Mouse (Mus musculus): ENCODE measurements around the gene A1bg.

A1bg gene

GRCm38 (mm10) chr15:60922912-60923311, at the start of gene A1bg:
A1bg (minus strand) TSS chr15:60923012.
- DNase-seq: no peak

GRCm38 (mm10) chr15:60968549-60968861, 45.7 kb upstream of the A1bg start:
- DNase-seq: no peak

- no peak for DNase-seq
These were observed 45.2 kb upstream of the A1bg start for GRCm38 (mm10) chr15:60967841-60968548.

- DNase-seq: no peak
These were observed 2.9 kb upstream of the A1bg start for GRCm38 (mm10) chr15:60925686-60926085.

DNA sequence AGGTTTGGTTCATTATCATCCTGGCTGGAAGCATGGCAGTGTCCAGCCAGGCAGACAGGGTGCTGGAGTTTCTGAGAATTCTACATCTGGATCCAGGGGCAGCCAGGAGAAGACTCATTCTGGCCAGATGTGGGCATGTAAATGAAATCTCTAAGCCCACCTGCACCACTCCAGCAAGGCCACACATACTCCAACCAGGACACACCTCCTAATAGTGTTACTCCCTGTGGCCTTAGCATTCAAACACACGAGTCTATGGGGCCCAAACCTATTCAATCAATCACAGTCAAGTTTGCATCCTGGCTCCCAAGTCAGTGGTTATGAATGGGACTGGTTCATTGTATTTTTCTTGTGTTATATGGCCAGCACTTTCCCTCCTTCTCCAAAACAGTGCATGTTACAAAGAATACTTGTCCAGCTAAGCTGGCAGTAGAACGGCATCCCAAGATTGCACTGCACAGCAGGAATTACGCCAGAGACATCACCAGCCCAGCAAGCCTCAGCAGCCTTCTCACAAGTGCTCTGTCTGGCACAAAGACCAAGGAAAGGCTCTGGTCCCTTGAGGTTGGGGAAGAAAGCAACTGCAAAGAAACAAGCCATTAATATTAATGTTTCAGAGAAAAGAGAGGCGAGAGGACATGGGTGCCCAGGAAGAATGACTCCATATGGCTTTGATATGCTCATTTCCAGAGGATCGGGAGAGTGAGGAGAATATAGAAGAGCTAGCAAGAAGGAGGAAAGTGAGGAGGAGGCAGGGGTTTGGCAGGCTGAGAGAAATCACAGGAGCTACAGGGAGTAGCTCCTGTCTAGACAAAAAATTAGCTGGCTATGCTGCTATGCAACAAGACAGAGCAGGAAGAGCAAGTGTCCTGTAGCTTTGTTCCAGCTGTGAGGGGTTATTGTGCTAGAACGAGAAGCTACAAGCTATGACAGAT, 18.8 kb downstream of the A1bg start:
- DNase-seq: no peak

DNA sequence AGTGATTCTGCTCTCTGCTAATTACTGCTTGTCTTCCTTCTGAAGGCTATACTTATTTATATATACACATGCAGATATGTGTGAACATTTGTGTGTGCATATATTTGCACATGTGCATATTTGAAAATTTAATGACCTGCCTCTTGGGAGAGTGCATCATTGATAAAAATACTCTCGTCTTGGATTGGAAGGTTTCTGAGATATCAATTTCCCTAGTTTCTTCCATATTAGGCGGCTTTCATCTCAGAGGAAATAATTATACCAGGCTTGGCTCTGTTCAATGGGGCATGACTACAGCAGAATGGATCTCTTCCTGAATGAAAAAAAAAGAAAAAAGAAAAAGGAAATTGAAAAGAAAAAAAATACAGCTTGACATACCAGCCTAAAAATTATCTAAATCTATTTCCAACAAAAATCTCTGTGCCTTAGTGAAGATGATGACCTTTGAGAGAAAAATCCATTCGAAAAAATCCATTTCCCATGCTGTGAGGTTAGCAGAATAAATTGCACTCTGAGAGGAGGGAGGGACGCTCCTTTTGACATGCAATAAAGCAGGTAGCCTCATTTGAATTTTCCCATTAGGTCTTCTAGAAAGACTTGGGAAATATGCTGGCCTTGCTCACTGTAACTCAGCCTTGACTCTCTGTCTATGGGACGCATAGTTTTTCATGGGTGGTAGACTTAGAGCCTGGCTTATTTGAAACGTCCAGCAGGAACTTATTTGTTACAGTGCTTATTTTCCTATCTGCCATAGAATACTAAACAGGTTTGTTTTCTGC, 24.4 kb downstream of the A1bg start:
- DNase-seq: no peak

DNA sequence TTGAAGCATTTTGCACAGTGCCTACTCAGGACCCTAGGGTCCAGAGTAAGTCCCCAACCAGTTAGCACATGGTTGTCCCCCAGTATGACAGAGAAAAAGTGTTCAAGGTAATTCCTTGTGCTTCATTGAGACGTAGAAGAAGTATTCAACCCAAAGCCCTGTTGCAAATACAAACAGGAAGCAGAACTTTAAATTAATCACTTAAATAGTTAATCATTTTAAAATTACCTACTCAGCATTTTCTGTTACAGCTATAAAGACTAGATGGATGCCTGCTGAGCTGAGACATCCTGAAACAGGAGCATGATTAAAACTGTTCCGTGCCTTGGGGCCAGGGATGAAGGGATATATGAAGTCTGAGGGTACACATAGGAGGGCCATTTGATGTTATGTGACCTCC, 26.8 kb downstream of the A1bg start:
- no peak for DNase-seq

- no peak for DNase-seq
These were observed 29.8 kb downstream of the A1bg start for GRCm38 (mm10) chr15:60892976-60893463.

DNA sequence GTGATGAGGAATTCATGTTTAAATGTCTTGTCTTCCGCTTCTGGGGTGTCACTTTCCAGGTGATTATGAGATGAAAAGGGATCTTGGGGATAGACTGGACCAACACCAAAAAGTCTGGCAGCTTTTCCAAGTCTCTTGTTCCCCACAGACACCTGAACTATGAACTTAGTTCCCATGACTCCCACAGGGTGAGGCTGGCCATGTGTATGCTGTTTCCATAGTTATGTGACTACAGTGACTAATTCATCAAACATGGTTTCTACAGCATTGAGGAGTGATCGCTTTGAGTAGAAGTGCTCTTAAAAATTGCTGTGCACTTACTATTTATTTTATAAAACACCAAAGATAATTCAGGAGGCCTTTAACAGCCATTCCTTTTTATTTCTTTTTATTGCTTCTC, 34.1 kb downstream of the A1bg start:
- DNase-seq: no peak

- DNase-seq: no peak
These were observed 47.1 kb downstream of the A1bg start for GRCm38 (mm10) chr15:60875721-60876120.

GRCm38 (mm10) chr15:60862417-60862816, 60.4 kb downstream of the A1bg start:
- no peak for DNase-seq

DNA sequence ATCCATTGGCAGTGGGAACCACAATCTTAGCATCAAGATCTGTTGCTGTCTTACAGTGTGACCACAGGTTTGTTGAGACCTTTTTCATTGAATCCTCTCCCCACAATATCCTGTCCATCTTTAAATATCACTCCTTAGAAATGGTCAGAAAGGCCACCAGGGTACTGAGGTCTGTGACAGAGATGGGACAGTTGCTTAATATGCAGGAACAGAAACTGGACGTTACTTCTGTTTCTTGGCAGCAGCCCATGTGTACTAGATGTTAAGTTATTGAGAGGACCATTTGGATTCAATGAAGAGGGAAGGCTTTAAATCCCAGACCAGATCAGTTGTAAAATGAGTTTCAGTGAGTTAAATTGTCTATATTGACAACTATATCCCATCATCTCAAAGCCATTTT, 67.7 kb downstream of the A1bg start:
- DNase-seq: no peak

DNA sequence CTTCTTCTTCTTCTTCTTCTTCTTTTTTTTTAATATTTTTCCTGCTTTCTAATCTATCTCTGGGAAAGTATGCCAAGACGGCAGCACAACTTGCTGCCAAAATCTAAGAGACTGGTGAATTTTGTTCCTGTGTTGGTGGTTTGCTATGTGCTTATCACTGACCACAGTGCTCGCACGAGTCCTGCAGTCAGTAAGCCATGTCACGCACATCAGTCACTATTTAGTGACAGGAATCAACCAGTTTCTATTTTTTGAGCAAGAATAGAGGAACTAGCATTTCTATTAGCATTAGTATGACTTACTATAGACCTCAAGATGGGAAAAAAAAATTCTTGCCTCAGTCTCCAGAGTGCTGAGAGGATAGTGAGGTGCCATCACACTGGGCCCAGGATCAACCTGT, 68.7 kb downstream of the A1bg start:
- no peak for DNase-seq

DNA sequence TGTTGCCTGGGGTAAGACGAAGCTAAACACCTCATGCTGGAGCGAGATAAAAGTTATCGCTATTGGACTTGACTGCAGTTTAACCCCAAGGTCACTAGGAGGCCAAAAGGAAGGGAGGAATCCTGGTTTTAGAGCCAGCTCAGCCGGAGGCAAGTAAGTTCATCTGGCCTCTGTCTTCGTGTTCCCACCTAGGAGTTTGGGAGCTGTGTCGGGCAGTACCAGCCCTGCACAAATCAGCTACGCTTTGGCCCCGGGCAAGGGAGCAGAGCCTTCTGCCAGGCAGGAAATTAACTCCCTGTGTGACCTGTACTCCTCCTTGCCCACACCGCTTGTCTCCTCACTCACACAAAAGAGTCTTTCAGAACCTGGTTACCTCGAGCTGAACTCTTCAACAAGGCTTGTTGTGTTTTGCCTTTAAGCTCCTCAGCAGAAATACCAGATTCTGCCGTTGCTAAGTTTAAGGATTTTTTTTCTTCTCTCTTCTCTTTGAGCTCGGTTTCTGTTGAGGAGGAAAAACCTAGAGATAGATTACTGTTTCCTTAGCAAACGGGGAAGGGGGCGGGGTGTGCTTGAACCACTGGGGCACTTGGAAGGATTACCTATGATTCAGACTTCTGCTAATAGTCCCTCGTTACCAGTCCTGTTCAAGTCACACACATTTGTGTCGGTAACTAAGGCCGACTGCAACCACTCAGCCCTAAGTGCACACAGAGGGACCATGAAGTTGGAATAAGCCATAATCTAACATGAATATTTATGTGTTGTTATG, 69.4 kb downstream of the A1bg start, which contains the start of gene Fam84b:
Gene Fam84b, minus strand, starts transcription at position 548 of the 769 bp plus-strand sequence.
- no peak for DNase-seq

DNA sequence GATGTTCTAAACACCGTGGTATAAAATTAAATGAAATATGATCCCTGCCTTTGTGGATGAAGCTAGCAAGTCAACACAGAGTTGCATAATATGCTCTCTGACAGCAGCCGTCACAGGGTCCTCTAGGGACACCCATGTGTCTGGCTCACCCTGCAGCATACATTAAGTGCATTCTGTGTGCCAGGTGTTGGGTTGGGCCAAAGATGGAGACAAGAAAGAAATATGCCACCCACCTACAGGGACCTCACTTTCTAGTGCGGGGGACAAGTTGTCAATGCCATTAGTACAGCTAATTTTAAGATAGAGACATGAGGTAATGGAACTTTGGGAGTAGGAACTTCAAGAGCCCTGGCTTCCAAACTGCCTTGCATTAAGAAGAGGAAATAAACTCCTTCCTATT, 74.2 kb downstream of the A1bg start:
- DNase-seq: no peak

Data from cerebellum, adult 9-10 months (tissue).